Mouse (Mus musculus) liver, adult 2 months (tissue): ENCODE data around the gene Naa15. TPM values are rescaled to one million over a fixed set of nuclear protein-coding genes. Genes with fewer than 3 reads are reported as not detected.
A peak's percentile ranks its signal among the peaks of the same experiment; 100 is the strongest.

ENCODE experiments used
- DNase-seq: peaks from one replicate; pipeline ENCODE4 v3.0.0-alpha.2; 2011; ENCODE audit warnings: low read depth, low spot score; ENCODE audit errors: extremely low read depth
- H3K27ac ChIP-seq: fragments of 200-500 bp; replicated peaks from 2 replicates; pipeline ENCODE4 v1.5.1; 2012; ENCODE audit warnings: low read depth, mild to moderate bottlenecking, control low read depth, inconsistent platforms, low read length; ENCODE audit not compliant: insufficient read depth
- H3K27me3 ChIP-seq: fragments of 200-500 bp; 2 replicates; pipeline ENCODE4 v1.6.1; 2012; ENCODE audit warnings: mild to moderate bottlenecking, moderate library complexity, low read length, inconsistent platforms; ENCODE audit not compliant: control insufficient read depth, insufficient read depth
- H3K36me3 ChIP-seq: fragments of 200-500 bp; 2 replicates; pipeline ENCODE4 v1.6.1; 2012; ENCODE audit warnings: low read length, inconsistent platforms; ENCODE audit not compliant: control insufficient read depth, insufficient read depth
- H3K4me1 ChIP-seq: fragments of 200-500 bp; 2 replicates; pipeline ENCODE4 v1.6.1; 2011; ENCODE audit warnings: low read length; ENCODE audit not compliant: control insufficient read depth, insufficient read depth
- H3K4me3 ChIP-seq: fragments of 200-500 bp; 2 replicates; pipeline ENCODE4 v1.5.1; 2011; ENCODE audit warnings: low read depth, mild to moderate bottlenecking, control low read depth, low read length, moderate library complexity; ENCODE audit not compliant: insufficient read depth
- H3K79me2 ChIP-seq: fragments of 200-500 bp; 2 replicates; pipeline ENCODE4 v1.6.1; 2012; ENCODE audit warnings: inconsistent platforms, mild to moderate bottlenecking, low read length, moderate library complexity; ENCODE audit not compliant: control insufficient read depth, insufficient read depth
- H3K9ac ChIP-seq: fragments of 200-500 bp; 2 replicates; pipeline ENCODE4 v1.6.1; 2012; ENCODE audit warnings: low read depth, mild to moderate bottlenecking, control low read depth, inconsistent platforms, low read length
- CTCF ChIP-seq: fragments of 200-500 bp; IDR thresholded peaks from 2 replicates; pipeline ENCODE4 v1.5.1; 2011; ENCODE audit warnings: low read depth, low read length, control low read depth
- POLR2A ChIP-seq: fragments of 200-500 bp; IDR thresholded peaks from 2 replicates; pipeline ENCODE4 v1.6.1; 2011; ENCODE audit warnings: low read length, control low read depth; ENCODE audit not compliant: insufficient read depth; ENCODE audit errors: extremely low read depth
- WGBS: fragments of 180-500 bp; shearing (Covaris S2); methylation state at CpG from one replicate; pipeline ENCODE4 v1.1.7; 2018; 5-methylcytosine and 5-hydroxymethylcytosine counted together
- polyA plus RNA-seq: library from polyadenylated mRNA; depleted of rRNA; stranded (reverse); fragments of >200 nt; gene quantifications from 2 replicates; pipeline ENCODE4 v1.2.3, GENCODE M21; 2012
- total RNA-seq: library from RNA; depleted of rRNA; stranded (reverse); fragments of >200 nt; gene quantifications from 2 replicates; pipeline ENCODE4 v1.2.3, GENCODE M21; 2014

The Naa15 gene
- total and polyA plus RNA-seq, 2 experiments = 2.0 to 14.8 TPM

- Histone ChIP-seq H3K27ac (no peak overlapping the region), H3K4me3 (no peak overlapping the region), H3K9ac (no peak overlapping the region), H3K36me3 (no peaks in the 10 kb centered on the region; the same call in 1 of the 2 replicates), H3K79me2 (peaks cover 3% of the 10 kb centered on the region; the same call in 1 of the 2 replicates), H3K27me3 (no peaks in the 10 kb centered on the region), H3K4me1 (peaks cover 4% of the 10 kb centered on the region; the same call in 1 of the 2 replicates)
- TF ChIP-seq POLR2A = no peak
- TF ChIP-seq CTCF = no peak
- WGBS = 49% methylated on average over 2 of the region's 2 CpGs
- DNase-seq = no peak
Measured at GRCm38 (mm10) chr3:51479893-51480292, 64.9 kb downstream of the Naa15 start.

GRCm38 (mm10) chr3:51481059-51481458 lies 66.1 kb downstream of the Naa15 start:
- DNase-seq = peak; percentile 24
- Histone ChIP-seq H3K4me1 (peaks cover 4% of the 10 kb centered on the region; the same call in 1 of the 2 replicates), H3K79me2 (peaks cover 3% of the 10 kb centered on the region; the same call in 1 of the 2 replicates), H3K27ac (no peak overlapping the region), H3K4me3 (no peak overlapping the region), H3K9ac (no peak overlapping the region), H3K36me3 (no peaks in the 10 kb centered on the region), H3K27me3 (no peaks in the 10 kb centered on the region)
- TF ChIP-seq CTCF (peak; percentile 70), POLR2A (no peak)

DNA sequence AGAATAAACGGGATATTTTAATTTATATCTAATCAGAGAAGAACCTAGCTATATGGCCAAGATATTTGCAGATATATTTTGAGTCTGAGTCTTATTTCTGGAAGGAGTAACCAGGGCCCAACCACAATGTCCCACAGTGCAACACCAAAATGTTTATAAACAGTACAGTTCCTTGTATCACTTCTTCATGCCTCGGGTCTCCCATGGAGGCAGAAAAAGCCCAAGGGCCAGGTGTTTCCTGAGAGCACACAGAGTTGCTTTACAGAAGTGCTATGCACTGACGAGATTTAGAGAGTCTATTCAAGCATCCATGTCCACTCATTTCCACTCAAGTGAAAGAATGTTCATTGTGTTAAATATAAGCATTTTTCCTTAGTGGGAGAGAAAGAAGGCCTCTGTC lies 66.9 kb downstream of the Naa15 start:
- Histone ChIP-seq H3K27me3 (no peaks in the 10 kb centered on the region), H3K27ac (no peak overlapping the region), H3K9ac (no peak overlapping the region), H3K79me2 (peaks cover 7% of the 10 kb centered on the region; the same call in 1 of the 2 replicates), H3K36me3 (no peaks in the 10 kb centered on the region), H3K4me3 (no peak overlapping the region), H3K4me1 (peaks cover 4% of the 10 kb centered on the region; the same call in 1 of the 2 replicates)
- TF ChIP-seq CTCF = no peak
- TF ChIP-seq POLR2A = no peak
- 59% methylated on average over 3 of the region's 3 CpGs for WGBS
- no peak for DNase-seq

- no peak for TF ChIP-seq CTCF
- TF ChIP-seq POLR2A = no peak
- Histone ChIP-seq H3K9ac (no peak overlapping the region), H3K27ac (no peak overlapping the region), H3K4me3 (no peak overlapping the region), H3K27me3 (no peaks in the 10 kb centered on the region), H3K4me1 (peaks cover 4% of the 10 kb centered on the region; the same call in 1 of the 2 replicates), H3K36me3 (no peaks in the 10 kb centered on the region), H3K79me2 (peaks cover 7% of the 10 kb centered on the region; the same call in 1 of the 2 replicates)
- no peak for DNase-seq
- WGBS = 62% methylated on average over 3 of the region's 3 CpGs
Measured at GRCm38 (mm10) chr3:51482781-51483180, 67.8 kb downstream of the Naa15 start.

DNA sequence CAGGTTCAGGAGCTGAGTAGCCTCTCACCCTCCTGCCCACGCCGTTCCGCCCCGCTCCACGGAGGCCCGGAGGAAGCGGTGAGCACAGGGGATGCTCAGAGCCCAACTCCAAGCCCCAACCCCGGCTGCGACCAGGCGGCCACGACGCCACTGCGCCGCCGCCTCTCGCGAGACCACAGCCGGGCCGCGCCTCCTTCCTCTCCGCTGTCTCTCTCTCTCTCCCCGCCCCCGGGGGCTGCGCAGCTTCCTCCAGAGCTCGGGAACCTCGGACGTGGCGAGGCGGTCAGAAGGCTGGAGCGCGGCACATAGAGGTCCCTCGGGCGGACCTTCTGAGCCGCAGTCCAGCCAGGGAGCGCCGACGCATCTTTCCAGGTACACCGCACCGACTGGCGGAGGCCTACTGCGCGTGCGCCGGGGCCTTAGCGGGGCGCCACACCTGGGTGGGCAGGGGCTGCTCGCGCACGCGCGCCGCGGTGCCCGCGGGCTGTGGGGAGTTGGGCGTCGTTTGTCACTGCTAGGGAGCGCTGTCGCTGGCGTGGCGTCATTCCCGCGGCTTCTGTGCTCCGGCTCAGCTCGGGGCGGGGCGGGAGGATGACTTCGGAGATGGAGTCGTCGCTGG lies 68.9 kb downstream of the Naa15 start, which contains the start of gene Rab33b:
Gene Rab33b (plus strand): TSS at position 180 of the 619 bp plus-strand sequence.
- Histone ChIP-seq H3K4me3 (peak within 1 kb of the TSS; percentile 90), H3K36me3 (no peaks in the 10 kb centered on the region), H3K4me1 (peaks cover 4% of the 10 kb centered on the region; the same call in 1 of the 2 replicates), H3K9ac (peak within 1 kb of the TSS; percentile 90), H3K79me2 (peaks cover 7% of the 10 kb centered on the region; the same call in 1 of the 2 replicates), H3K27ac (peak within 1 kb of the TSS; percentile 72), H3K27me3 (no peaks in the 10 kb centered on the region)
- WGBS = under 1% methylated on average over 70 of the region's 70 CpGs
- TF ChIP-seq CTCF (0 out of 2 replicates have a peak, but pooled peaks have one; percentile 18), POLR2A (peak; percentile 82)
- DNase-seq = peak; percentile 77

DNA sequence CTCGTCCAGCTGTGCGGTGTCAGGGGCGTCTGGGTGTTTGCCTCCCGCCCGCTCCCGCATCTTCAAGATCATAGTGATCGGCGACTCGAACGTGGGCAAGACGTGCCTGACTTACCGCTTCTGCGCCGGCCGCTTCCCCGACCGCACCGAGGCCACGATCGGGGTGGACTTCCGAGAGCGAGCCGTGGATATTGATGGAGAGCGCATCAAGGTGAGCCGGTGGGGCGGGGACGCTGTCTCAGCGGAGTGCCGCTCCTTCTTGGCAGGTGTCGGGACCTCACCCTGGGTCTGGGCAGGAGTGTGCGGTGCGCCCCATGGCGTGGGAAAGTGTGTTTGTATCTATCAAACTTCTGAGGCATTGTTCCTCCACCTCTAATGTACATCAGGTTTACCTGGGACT lies 69.4 kb downstream of the Naa15 start:
- Histone ChIP-seq H3K27me3 (no peaks in the 10 kb centered on the region), H3K36me3 (no peaks in the 10 kb centered on the region), H3K4me3 (peak overlapping the region; percentile 90), H3K4me1 (peaks cover 4% of the 10 kb centered on the region; the same call in 1 of the 2 replicates), H3K9ac (peak overlapping the region; percentile 90), H3K27ac (peak overlapping the region; percentile 10; the same call in 1 of the 2 replicates), H3K79me2 (peaks cover 7% of the 10 kb centered on the region; the same call in 1 of the 2 replicates)
- DNase-seq = no peak
- TF ChIP-seq POLR2A (no peak), CTCF (no peak)
- WGBS = under 1% methylated on average over 33 of the region's 33 CpGs
